Mouse (Mus musculus) cerebellum, postnatal 14 days (tissue): ENCODE data around the gene Rbpj.
A peak's percentile ranks its signal among the peaks of the same experiment; 100 is the strongest.

Source experiments
- DNase-seq, 2 experiments: peaks; one replicate each; pipeline ENCODE4 v3.0.0; 2021; ENCODE audit warnings: mixed read lengths in 2 of 2

The Rbpj gene

DNA sequence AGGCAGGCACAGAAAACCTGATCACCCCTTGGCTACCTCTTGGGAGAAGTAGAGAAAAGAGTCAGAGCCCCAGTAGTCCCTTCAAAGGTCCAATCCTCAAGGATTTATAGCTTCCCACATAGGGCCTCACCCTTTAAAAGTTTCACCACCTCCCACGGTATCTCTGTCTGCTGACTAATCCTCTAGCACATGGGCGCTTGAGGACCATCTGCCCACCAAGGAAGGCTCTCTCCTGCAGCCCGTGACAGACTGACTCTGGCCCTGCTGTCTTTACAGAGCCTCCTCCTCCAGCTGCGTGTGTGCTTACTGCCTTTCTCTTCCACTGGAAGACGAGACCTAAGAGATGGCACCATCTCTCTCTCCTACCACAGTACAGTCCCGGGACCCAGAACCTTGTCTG lies 213.7 kb downstream of the Rbpj start:
- no peak for DNase-seq

GRCm38 (mm10) chr5:53683916-53684315 lies 218.0 kb downstream of the Rbpj start:
- no peak for DNase-seq

DNA sequence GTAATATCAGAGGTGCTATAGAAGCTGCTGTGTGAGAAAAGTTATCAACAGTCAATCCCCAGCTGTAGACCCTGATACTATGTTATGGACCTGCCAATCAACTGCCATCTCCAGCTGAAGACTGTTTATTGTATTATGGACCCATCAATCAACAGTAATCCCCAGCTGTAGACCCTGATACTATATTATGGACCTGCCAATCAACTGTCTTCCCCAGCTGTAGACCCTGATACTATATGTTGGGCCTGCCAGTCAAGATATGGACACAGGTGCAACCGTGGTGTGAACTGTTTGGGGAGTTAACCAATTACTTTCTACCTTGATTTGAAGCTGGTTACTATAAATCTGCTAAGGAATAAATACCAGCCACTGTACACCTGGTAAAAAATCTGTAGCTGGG lies 218.5 kb downstream of the Rbpj start:
- no peak for DNase-seq

DNA sequence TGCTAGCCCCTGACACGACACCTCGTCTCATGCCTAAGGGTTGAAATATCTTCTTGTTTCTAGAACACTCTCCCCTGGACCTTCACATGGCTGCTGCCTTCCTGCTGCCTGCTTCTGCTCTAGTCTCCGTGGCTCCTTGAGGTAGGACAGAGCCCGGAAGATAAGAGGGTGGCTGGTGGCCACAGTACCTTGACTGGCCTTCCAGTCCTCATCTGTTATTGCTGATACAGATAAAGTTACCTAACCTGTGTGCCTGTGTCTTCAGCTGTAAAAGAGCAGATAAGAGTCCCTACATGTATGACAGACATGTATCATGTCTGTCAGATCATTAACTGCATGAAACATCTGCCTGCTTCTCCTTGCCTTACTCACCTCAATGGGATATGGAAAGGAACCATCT lies 219.7 kb downstream of the Rbpj start:
- no peak for DNase-seq

DNA sequence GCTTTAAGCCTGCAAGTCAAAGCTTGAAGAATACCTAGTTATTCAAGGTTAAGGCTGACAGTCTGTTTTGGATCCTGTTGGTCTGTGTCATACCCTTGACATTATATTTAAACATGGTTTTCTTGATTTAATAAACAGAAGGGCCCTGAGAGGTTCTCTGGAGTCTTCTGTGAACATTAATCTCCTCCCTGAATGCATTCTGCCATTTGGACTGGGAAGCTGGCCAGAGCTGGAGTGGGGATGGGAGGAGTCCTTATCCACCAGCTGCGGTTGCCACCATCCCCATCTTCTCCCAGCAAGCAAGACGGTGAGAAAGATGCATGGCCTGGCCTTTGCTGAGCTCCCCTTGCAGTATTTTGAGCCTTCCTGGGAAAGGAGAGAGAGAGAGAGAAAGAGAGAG lies 220.4 kb downstream of the Rbpj start:
- peak in 1 of 2 experiments; percentile 42 for DNase-seq

- peak; percentile 24 to 40 for DNase-seq
These were observed 222.4 kb downstream of the Rbpj start for GRCm38 (mm10) chr5:53688326-53688725.

DNA sequence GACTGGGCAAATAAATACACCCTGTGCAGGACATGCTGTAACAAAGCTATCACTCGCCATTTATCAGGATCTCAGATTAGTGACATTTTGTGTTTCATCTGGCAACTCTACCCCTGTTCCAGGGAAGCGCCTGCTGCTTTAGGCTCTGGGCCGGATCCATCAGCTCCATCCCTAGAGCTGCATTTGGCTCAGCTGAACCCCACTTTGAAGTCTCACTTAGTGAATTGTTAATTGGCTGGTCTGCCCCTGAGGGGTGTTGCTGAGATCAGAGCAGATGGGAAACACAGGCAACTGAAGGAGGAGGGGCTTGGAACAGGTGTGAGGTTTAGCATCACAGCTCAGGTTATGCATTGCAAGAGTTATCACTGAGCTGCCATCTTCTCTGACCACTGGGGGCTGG lies 225.6 kb downstream of the Rbpj start:
- DNase-seq: peak; percentile 20 to 32

- no peak for DNase-seq
These were observed 226.1 kb downstream of the Rbpj start for GRCm38 (mm10) chr5:53692100-53692499.

GRCm38 (mm10) chr5:53692662-53693061 lies 226.7 kb downstream of the Rbpj start:
- no peak for DNase-seq

DNA sequence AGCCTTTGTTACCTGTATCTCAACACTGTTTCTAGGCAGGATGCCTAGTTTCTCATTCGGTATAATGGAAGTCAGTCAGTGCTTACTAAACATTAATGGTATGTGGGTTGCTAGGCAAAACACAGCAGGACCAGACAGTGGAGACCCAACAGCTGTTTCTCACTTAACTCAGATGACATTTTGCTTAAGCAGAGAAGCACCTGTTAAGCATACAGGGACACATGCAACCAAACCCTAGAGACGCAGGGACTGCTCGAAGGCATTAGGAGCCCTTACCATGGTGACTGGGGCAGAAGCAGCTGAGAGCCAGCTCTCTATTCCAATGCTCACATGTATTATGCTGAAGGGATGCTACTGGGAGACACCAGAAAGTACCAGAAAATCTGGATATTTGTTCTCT lies 230.7 kb downstream of the Rbpj start:
- DNase-seq: no peak

DNA sequence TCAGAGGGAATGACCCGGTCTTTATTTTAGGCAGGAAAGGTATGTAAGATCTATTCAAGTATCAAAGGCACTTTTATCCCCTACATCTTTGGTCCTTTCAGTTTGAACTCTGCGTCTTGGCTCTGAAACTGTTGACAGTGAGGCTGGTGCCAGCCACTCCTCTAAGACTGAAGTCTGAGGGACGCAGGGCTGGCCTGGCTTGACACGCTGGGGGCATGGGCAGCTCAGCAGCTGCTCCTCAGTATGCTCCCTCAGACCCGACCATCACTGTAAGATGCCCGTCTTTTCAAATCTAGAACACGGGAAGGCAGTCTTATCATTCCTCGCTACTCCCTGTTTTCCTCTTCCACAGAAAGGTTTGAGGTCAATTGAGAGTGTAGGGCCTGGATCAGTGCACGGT lies 231.8 kb downstream of the Rbpj start:
- DNase-seq: no peak

DNA sequence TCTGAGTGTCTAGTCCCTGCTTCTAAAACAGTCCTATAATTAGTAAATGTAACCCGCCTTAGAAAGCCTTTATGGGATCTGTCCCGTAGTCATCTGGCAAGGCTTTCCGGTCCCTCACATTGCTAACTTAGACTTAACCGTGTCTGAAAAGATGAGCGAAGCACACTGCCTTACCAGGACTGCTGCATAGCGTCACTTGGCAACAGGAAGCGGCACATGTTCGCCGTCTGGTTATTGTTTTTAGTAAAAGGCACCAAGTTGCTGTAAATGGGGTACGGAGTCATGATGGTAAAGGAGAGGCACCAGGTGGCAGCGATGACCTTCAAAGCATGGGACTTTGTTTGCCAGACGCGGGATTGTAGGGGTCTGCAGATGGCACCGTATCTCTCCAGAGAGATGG lies 236.7 kb downstream of the Rbpj start:
- no peak for DNase-seq
